Mouse (Mus musculus) kidney, adult 2 months (tissue): Measurements from ENCODE around the gene Esrrg.

Source experiments
- CTCF ChIP-seq: fragments of 200-500 bp; conservative IDR thresholded peaks from 2 replicates; pipeline ENCODE4 v1.5.1; 2011; ENCODE audit warnings: low read depth, mild to moderate bottlenecking, control low read depth, low read length, moderate library complexity, mixed read lengths; ENCODE audit not compliant: insufficient read depth, insufficient read length
- POLR2A ChIP-seq: fragments of 200-500 bp; IDR thresholded peaks from one replicate; pipeline ENCODE4 v1.6.1; 2011; ENCODE audit warnings: low read depth, low read length, control low read depth

- TF ChIP-seq CTCF: no peak
- TF ChIP-seq POLR2A: no peak
Observed at GRCm38 (mm10) chr1:188192971-188193370, 584.4 kb downstream of the Esrrg start.
